Mouse (Mus musculus) cerebellum, adult 18-20 months (tissue): ENCODE results near the gene Glb1.

Source experiments
- DNase-seq, 2 experiments: peaks; one replicate each; pipeline ENCODE4 v3.0.0; 2021

The Glb1 gene

DNA sequence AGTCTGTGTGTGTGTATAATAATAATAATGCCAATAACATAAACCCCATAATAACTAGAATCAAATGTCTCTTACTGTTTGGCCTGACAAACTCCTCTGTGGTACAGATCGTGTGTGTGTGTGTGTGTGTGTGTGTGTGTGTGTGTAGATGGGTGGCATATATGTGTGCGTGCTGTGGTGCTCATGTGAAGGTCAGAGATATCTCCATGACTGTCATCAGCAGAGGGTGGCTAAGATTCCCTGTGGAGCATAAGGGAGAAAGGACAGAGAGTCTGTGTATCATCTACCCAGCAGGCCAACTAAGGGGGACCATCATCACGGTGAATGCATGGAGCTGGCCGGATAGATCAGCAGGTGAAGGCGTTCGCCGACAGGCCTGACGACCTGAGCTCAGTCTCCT lies 46.0 kb downstream of the Glb1 start:
- no peak for DNase-seq

GRCm38 (mm10) chr9:114448700-114449099 lies 47.8 kb downstream of the Glb1 start:
- no peak for DNase-seq

- no peak for DNase-seq
These were observed 48.4 kb downstream of the Glb1 start for GRCm38 (mm10) chr9:114449120-114449754.

DNA sequence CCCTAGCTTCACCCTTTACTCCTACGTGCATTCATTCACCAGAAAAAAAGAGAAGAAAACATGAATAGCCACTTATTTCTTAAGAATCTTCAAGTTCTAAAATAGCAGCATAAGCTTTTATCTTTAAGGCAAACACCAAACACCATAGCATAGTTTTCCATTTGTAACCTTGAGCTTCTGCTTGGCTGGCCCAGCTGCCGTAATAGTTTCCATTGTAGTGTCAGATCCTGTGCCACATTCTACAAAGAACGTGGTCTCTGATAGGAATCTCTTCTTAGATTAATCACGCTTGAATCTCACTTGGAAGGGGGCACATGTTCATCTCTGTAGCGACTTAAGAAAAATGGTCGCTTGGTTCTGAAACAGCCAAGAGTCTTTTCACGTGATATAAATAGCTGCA lies 50.7 kb downstream of the Glb1 start:
- DNase-seq: no peak

DNA sequence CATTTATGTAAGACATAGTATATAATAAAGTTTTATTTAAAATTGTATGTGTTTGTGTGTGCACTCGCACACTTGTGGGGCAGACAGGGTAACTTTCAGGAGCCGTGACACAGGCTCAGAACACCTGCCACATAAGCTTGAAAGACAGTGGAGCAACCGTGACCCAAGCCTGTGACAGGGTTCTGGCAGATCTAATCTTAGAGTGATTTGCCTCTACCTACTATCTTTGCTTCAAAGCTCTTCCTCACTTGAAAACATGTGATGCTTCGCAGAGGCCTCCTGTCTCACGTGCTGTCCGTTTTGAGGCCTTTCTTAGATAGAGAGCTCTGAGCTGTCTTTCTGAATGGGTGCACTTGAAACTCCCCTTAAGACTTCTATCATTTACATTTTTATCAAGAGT lies 51.5 kb downstream of the Glb1 start:
- DNase-seq: no peak

DNA sequence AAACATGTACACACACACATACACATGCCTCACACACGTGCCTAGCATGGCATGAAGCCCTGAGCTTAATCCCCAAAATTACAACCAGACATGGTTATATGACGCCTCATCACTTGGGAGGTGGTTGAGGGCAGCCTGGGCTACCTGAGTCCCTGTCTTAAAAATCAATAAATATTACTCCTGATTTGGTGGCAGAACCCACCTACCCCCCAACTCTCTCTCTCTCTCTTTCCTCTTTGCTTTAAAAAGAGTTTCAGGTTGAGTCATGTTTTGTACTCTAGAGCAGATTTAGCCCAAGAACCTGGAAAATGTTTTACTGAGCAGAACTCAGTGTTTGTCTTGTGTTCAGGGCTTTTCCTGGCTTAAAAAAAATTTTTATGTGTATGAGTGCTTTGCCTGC lies 54.5 kb downstream of the Glb1 start:
- DNase-seq: no peak

DNA sequence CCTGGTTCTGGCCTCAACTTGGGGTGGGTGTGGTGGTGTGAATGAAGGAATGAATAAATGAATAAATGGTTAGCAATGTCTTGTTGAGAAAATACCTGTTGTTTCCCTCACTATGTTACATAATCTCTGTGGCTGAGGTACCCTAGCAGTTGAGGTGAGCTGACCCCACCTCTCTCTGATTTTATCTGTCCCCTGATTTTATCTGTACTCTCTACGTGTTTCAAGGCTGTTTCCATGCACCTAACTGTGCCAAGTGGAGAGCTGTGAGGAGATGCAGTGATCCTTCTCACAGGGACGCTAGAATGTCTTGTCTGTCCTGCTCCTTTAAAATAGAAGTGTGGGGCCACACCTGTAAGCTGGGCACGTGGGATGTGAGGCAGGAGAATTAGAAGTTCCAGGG lies 57.6 kb downstream of the Glb1 start:
- no peak for DNase-seq

- DNase-seq: no peak
These were observed 61.7 kb downstream of the Glb1 start for GRCm38 (mm10) chr9:114462569-114462968.

DNA sequence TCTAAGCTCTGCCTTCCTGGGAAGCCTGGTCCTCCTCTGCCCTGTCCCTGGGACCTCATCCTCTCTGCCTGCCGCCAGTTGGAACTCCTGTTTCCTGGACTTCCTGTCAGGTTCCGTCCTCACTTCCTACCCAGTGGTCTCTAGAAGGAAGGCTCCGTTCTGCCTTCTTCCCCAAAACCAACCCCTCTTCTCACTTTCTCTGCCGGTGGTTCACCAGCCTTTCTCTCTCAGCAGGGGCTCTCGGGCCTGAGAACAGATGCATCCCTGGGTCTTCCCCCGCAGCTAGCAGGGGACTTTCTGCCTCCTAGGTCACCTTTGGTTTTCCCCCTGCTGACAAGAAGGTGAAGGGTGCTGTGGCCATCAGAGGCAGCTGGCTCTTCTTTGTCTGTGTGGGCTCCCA lies 64.6 kb downstream of the Glb1 start:
- no peak for DNase-seq

DNA sequence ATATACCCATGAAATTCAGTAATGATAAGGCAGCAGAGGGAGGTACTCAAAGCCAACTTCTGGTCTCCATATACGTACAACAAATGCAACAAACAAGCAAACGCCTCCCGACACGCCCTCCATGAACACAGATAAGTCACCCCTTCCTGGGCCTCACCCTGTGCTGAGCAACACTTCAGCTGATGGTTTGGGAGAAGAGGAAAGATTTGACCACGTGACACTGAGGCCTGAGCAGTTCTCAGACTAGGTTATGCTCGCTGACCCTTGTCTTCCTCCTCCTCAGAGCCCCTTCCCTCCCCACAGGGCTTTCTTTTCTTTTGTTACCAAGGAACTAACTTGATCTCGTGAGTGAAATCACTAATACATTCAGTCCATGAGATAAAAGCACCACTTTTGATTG lies 66.0 kb downstream of the Glb1 start:
- DNase-seq: no peak

GRCm38 (mm10) chr9:114468217-114468616 lies 67.3 kb downstream of the Glb1 start:
- no peak for DNase-seq

- no peak for DNase-seq
These were observed 67.8 kb downstream of the Glb1 start for GRCm38 (mm10) chr9:114468701-114469100.

DNA sequence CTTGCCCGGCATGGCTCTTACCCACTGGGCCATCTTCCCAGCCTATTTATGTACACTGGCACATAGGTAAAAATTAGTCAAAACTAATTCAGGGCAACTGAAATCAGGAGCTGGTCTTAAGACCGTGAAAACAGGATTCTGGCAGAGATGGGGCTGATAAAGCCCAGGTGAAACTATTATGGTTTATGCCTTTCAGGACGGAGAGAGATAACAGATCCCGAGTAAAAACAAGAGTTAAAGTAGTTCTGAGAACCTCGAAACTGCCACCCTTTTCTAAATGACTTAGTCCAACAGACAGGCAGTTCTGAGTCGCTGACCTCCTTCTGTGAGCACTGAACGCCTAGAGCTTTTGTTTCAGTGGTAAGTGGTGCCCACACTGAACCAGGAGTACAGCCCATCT lies 71.0 kb downstream of the Glb1 start:
- no peak for DNase-seq

DNA sequence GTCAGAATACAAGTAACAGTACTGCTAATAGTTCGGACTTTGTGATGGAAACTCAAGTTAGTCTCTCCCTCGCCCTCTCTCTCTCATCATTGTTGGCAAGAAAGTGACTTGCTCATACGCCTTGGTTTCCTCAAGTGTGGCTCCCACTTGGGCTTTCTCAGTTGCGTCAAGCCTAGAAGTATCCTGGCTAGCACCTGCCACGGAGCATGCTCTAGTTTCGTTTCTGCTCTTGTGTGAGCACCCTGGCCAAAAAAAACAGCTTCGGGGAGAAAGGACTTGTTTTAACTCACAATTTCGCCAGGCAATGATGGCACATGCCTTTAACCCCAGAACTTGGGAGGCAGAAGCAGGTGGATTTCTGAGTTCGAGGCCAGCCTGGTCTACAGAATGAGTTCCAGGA lies 76.1 kb downstream of the Glb1 start:
- no peak for DNase-seq

DNA sequence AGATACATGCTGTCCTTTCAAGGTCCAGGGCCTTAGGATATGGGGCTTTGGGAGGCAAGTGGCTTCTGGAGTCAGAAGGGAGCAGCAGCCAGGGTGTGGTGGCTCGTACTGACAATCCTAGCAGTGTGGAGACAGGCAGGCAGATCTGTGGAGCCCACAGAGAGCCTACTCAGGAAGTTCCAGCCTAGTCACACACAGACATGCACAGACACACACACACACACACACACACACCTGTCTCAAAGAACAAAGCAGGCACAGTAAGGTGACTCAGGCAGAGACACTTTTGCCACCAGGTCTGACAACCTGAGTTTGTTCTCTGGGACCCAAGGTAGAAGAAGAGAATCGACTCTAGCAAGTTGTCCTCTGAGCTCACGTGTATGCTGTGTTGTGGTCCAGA lies 80.1 kb downstream of the Glb1 start:
- DNase-seq: no peak

DNA sequence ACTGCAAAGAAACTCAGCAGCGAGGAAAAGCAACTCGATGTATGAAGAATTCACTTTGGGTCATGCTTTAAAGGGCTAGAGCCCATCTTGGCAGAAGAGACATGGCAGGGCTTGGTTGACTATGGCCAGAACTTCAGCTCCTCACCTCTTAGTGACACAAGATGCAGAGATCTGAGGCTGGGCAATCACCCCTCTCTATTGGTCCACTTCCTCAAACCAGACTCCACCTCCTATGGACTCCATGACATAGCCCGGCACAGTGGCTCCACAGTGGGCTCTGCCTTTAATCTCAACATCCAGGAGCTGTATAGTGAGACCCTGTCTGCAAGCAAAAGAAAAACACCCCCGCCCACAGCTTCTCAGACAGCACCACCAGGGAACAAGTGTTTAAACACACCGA lies 83.9 kb downstream of the Glb1 start:
- DNase-seq: no peak

GRCm38 (mm10) chr9:114486808-114487207 lies 85.9 kb downstream of the Glb1 start:
- DNase-seq: no peak

DNA sequence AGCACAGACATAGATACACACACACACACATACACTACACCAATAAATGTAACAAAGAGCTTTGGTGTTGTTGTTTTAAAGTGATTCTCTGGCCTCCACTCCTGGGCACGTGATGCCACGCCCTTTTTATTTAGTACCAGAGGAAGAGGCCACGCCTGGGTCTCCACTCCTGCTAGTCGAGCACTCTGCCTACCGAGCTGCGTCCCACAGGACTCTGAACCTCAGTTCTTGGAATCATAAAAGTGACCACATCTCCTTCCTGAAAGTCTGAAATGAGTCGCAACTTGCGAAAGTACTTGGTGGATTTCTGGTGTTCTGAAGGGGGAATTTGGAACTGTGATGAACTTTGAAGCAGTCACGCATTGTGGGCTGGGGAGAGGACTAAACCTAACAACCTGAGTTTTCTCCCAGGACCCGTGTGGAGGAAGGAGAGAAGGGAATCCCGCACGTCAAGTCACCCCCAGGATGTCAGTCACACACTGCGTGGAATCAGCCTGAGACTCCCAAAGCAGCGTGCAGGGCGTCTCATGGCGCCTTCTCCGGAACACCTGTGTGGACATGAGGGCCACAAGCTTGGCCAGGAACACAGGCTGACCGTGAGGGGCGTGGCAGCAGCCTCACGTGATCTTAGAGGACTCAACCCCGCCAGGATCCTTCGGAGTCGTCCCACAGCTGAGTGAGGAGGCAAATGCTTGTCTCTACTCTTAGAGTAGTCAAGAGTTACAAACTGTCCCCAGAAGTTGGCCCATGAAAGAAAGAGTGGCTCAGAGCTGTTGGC lies 86.8 kb downstream of the Glb1 start:
- no peak for DNase-seq

GRCm38 (mm10) chr9:114496469-114496868 lies 95.6 kb downstream of the Glb1 start:
- DNase-seq: no peak

DNA sequence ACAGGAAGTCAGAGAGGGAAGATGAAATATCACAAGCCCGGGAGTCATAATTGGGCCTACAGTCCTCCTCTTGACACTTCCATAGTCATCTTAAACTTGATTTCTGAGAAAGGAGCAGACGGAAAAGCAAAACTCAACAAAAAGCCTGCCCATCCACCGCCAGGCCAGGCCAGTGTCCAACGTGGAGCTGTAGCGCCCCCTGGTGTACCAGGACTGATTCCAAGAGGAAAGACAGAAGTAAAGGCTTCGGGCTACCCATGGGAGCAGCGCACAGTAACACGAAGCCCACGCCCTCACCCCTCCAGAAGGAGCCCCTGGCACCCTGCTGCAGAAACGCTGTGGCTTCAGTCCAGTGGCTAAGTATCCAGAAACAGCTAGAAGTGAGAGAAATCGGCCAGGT lies 97.3 kb downstream of the Glb1 start:
- peak; percentile 63 to 69 for DNase-seq

DNA sequence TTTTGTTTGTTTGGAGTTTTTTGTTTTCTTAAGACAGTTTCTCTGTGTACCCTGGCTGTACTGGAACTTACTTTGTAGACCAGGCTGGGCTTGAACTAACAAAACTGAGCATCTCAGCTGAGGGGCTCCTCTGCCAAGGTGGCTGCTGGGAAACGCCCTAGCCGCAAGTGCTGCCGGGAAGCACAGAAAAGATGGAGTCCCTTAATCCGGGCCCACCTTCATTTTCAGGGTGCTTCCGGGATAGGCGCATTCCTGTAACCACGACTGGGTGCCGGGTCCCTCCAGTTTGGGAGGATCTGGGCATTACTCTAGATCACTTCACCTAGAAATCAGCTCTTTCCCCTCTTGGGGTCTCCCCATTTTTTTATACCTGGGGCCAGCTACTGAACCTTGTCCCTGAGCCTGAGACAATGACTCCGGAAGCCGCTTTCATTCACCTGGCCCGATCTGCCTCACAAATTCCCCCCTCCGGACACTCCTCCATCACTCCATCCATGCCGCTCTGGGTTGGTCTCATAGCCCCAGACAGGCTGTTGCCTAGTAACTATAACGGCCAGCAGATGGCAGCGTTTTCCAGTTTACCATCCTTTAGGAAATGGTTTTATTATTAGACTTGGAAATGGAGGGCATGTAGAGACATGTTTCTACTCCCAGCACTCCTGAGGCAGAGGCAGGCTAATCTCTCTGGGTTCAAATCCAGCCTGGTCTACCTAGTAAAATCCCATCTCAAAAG lies 99.1 kb downstream of the Glb1 start:
- DNase-seq: peak; percentile 12 to 15

DNA sequence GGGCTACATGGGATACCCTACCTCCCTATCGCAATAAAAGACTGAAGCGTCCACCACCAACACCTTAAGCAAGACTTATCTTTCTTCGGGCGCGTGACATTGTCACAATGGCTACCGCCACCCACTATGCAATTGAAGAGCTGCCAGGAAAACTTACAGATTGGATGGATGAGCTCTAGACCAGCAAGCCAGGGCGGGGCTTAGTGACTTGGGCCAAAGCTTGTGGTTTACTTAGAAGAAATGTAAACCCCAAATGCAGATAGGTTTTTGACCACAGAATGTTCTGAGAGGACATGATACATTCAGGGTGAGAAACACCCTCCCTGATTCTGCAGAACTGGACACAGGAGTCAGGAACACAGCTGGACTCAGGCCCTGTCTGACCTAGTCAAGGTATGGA lies 100.2 kb downstream of the Glb1 start:
- no peak for DNase-seq

- DNase-seq: no peak
These were observed 101.0 kb downstream of the Glb1 start for GRCm38 (mm10) chr9:114501913-114502312.
